Mouse (Mus musculus) midbrain, embryonic 11.5 days (tissue): Measurements from ENCODE around the gene Bace1. TPM values are rescaled to one million over a fixed set of nuclear protein-coding genes. Genes with fewer than 3 reads are reported as not detected.

ENCODE experiments used
- ATAC-seq: fragments of 200-750 bp; cut with Nextera tagmentation; 2 replicates; pipeline ENCODE4 v1.8.0; 2017; ENCODE audit warnings: moderate TSS enrichment, moderate library complexity; ENCODE audit not compliant: low FRiP score
- DNase-seq: peaks from one replicate; pipeline ENCODE4 v3.0.0; 2015; ENCODE audit warnings: low spot score; ENCODE audit errors: missing footprints
- H3K27ac ChIP-seq: fragments of 300-500 bp; sonication (generic); 2 replicates; pipeline ENCODE4 v1.5.1; 2014; ENCODE audit warnings: low read depth, low read length
- H3K27me3 ChIP-seq: fragments of 300-500 bp; sonication (generic); 2 replicates; pipeline ENCODE4 v1.6.1; 2014; ENCODE audit warnings: mild to moderate bottlenecking, low read length, moderate library complexity, mixed read lengths; ENCODE audit not compliant: control insufficient read depth, insufficient read depth
- H3K36me3 ChIP-seq: fragments of 300-500 bp; sonication (generic); 2 replicates; pipeline ENCODE4 v1.6.1; 2014; ENCODE audit warnings: mild to moderate bottlenecking, low read length, moderate library complexity, mixed read lengths; ENCODE audit not compliant: control insufficient read depth, insufficient read depth
- H3K4me1 ChIP-seq: fragments of 300-500 bp; sonication (generic); 2 replicates; pipeline ENCODE4 v1.6.1; 2014; ENCODE audit warnings: low read length; ENCODE audit not compliant: control insufficient read depth, insufficient read depth
- H3K4me2 ChIP-seq: fragments of 300-500 bp; sonication (generic); 2 replicates; pipeline ENCODE4 v1.6.1; 2014; ENCODE audit warnings: mild to moderate bottlenecking, moderate library complexity
- H3K4me3 ChIP-seq: fragments of 300-500 bp; sonication (generic); 2 replicates; pipeline ENCODE4 v1.5.1; 2014; ENCODE audit warnings: low read depth, low read length
- H3K9ac ChIP-seq: fragments of 300-500 bp; sonication (generic); 2 replicates; pipeline ENCODE4 v1.6.1; 2014; ENCODE audit warnings: low read length
- H3K9me3 ChIP-seq: fragments of 300-500 bp; sonication (generic); 2 replicates; pipeline ENCODE4 v1.6.1; 2016; ENCODE audit warnings: low read length; ENCODE audit not compliant: control insufficient read depth
- WGBS: fragments of 180-500 bp; shearing (Covaris S2); extraction: QIAGEN DNeasy Blood & Tissue Kit; methylation state at CpG from one replicate; pipeline ENCODE4 v1.1.7; 2014; 5-methylcytosine and 5-hydroxymethylcytosine counted together
- polyA plus RNA-seq: library from polyadenylated mRNA; unstranded; fragments of >200 nt; fragmentation: Nextera tagmentation; extraction: Ambion mirVana; gene quantifications from 2 replicates; pipeline ENCODE4 v1.2.1, GENCODE M21; 2014

The Bace1 gene
- polyA plus RNA-seq, 1 experiment from 2014 or later, result 27.1 TPM

DNA sequence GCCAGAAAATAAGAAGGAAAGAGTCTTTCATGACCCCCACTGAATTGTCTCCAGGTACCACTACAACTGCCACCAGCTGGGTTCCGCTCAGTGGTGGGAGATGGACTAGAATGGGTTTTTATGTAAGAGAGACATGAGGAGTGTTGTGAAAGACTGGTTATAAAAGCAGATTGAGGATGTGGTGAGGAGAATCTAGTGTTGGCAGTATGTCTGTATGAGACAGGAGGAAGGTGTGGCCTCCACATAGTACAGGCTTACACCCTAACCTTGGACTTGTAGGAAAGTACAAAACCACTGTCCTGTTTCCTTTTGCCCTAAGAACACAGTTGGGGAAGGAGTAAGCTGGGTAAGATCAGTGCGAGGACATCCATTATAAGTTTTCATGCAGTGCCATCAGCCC, 15.3 kb downstream of the Bace1 start:
- Histone ChIP-seq H3K4me1 (no peaks in the 10 kb centered on the region), H3K9ac (no peak overlapping the region), H3K4me2 (no peak overlapping the region), H3K27me3 (no peaks in the 10 kb centered on the region), H3K9me3 (no peaks in the 10 kb centered on the region), H3K27ac (no peak overlapping the region), H3K4me3 (no peak overlapping the region), H3K36me3 (peaks cover 5% of the 10 kb centered on the region; the same call in 1 of the 2 replicates)
- WGBS, result 98% methylated on average over 2 of the region's 2 CpGs
- ATAC-seq (no peak), DNase-seq (peak; percentile 12)

DNA sequence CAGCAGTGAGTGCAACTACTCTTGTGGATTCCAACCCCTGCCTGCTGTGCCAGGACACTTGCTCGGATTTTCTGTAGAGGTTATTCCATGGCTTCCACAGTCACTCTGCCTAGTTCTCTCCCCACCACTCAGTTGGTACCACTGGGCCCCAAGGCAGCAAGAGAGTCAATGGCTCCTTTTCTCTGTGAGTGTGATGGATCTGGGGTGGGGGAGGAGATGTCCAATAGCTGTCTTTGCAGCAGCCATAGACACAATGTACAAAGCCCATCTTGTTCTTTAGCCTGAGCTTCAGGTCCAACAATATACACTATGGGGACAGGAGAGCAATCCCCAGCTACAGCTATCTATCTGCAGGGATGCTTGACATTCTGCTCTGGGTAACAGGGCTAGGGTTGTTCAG, 15.8 kb downstream of the Bace1 start:
- 83% methylated on average over 1 of the region's 1 CpGs for WGBS
- DNase-seq (peak; percentile 35), ATAC-seq (no peak)
- no peak overlapping the region for H3K4me3 ChIP-seq
- no peak overlapping the region for H3K27ac ChIP-seq
- H3K27me3 ChIP-seq, result no peaks in the 10 kb centered on the region
- no peak overlapping the region for H3K4me2 ChIP-seq
- H3K36me3 ChIP-seq, result peaks cover 7% of the 10 kb centered on the region; the same call in 1 of the 2 replicates
- no peak overlapping the region for H3K9ac ChIP-seq
- no peaks in the 10 kb centered on the region for H3K4me1 ChIP-seq
- no peaks in the 10 kb centered on the region for H3K9me3 ChIP-seq

- Histone ChIP-seq H3K27ac (no peak overlapping the region), H3K4me3 (no peak overlapping the region), H3K4me2 (no peak overlapping the region), H3K9ac (no peak overlapping the region), H3K9me3 (no peaks in the 10 kb centered on the region), H3K4me1 (no peaks in the 10 kb centered on the region), H3K27me3 (no peaks in the 10 kb centered on the region), H3K36me3 (peaks cover 15% of the 10 kb centered on the region)
- DNase-seq, result no peak
- WGBS, result 96% methylated on average over 10 of the region's 10 CpGs
- ATAC-seq, result no peak
Observed at GRCm38 (mm10) chr9:45859364-45859763, 21.0 kb downstream of the Bace1 start.

- WGBS, result 93% methylated on average over 7 of the region's 7 CpGs
- H3K9me3 ChIP-seq, result no peaks in the 10 kb centered on the region
- H3K4me2 ChIP-seq, result no peak overlapping the region
- H3K4me1 ChIP-seq, result no peaks in the 10 kb centered on the region
- no peak overlapping the region for H3K27ac ChIP-seq
- DNase-seq, result no peak
- peaks cover 22% of the 10 kb centered on the region for H3K36me3 ChIP-seq
- no peak overlapping the region for H3K4me3 ChIP-seq
- ATAC-seq, result no peak
- no peak overlapping the region for H3K9ac ChIP-seq
- H3K27me3 ChIP-seq, result no peaks in the 10 kb centered on the region
Observed at GRCm38 (mm10) chr9:45861813-45862212, 23.4 kb downstream of the Bace1 start.

DNA sequence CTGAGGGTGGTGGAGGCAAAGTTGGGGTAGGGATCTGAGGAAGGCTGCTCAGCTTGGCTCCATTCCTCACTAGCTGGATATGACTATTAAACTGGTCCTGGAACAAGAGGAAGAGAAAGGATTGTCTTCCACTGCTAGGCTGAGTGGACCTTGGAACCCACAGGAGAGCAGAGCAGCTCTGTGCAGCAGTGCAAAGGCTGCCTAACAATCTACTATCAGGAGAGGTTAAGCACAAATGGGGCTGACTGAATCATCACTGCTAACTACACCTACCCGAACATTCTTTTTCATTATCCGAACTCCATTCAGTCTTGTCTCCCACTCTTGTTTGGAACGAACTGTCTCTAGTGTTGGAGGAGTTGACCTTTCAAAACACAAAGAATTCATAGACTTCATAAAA, 30.8 kb downstream of the Bace1 start:
- Histone ChIP-seq H3K9ac (no peak overlapping the region), H3K4me2 (no peak overlapping the region), H3K4me1 (no peaks in the 10 kb centered on the region), H3K36me3 (peaks cover 23% of the 10 kb centered on the region), H3K27ac (no peak overlapping the region), H3K4me3 (no peak overlapping the region), H3K27me3 (no peaks in the 10 kb centered on the region), H3K9me3 (no peaks in the 10 kb centered on the region)
- DNase-seq, result peak; percentile 59
- 97% methylated on average over 3 of the region's 3 CpGs for WGBS
- no peak for ATAC-seq

- Histone ChIP-seq H3K4me2 (no peak overlapping the region), H3K9me3 (no peaks in the 10 kb centered on the region), H3K4me1 (no peaks in the 10 kb centered on the region), H3K9ac (no peak overlapping the region), H3K27me3 (no peaks in the 10 kb centered on the region), H3K27ac (no peak overlapping the region), H3K4me3 (no peak overlapping the region), H3K36me3 (peaks cover 23% of the 10 kb centered on the region)
- ATAC-seq, result no peak
- peak; percentile 39 for DNase-seq
- 91% methylated on average over 3 of the region's 3 CpGs for WGBS
Observed at GRCm38 (mm10) chr9:45870265-45870664, 31.9 kb downstream of the Bace1 start.

DNA sequence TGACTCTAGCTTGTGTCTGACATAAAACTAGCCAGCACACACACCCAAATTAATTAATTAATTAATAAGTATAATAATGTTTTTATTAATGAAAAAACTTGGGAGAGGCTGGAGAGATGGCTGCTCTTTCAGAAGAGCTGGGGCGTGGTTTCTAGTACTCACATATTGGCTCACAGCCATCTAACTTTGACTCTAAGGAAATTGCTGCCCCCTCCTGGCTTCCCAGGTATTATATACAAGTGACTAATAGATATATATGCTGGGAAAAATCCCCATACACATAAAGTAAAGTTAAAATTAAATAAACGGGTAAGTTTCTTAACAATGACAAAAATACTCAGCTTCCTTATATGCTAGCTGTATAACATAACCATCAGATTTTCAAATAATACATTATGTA, 39.5 kb downstream of the Bace1 start:
- Histone ChIP-seq H3K4me2 (no peak overlapping the region), H3K27ac (no peak overlapping the region), H3K4me3 (no peak overlapping the region), H3K36me3 (peaks cover 2% of the 10 kb centered on the region), H3K27me3 (no peaks in the 10 kb centered on the region), H3K9ac (no peak overlapping the region), H3K9me3 (no peaks in the 10 kb centered on the region), H3K4me1 (no peaks in the 10 kb centered on the region)
- DNase-seq (no peak), ATAC-seq (no peak)
- WGBS, result 85% methylated on average over 2 of the region's 2 CpGs

DNA sequence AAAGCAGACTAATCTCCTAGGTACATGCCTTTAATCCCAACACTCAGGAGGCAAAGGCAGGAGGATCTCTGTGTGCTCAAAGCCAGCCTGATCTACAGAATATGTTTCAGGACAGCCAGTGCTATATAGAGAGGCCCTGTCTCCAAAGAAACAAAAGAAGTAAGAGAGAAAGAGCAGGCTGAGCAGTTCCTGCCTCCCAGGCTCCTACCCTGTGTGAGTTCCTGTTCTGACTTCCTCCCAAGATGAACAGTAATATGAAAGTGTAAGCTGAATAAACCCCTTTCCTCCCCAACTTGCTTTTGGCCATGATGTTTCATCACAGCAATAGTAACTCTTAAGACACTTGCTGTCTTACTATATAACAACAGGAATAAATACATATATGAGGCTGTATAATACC, 55.3 kb downstream of the Bace1 start:
- Histone ChIP-seq H3K9me3 (no peaks in the 10 kb centered on the region), H3K4me2 (no peak overlapping the region), H3K27ac (no peak overlapping the region), H3K9ac (no peak overlapping the region), H3K36me3 (peaks cover 17% of the 10 kb centered on the region), H3K27me3 (no peaks in the 10 kb centered on the region), H3K4me1 (no peaks in the 10 kb centered on the region), H3K4me3 (no peak overlapping the region)
- DNase-seq, result no peak
- ATAC-seq, result no peak

DNA sequence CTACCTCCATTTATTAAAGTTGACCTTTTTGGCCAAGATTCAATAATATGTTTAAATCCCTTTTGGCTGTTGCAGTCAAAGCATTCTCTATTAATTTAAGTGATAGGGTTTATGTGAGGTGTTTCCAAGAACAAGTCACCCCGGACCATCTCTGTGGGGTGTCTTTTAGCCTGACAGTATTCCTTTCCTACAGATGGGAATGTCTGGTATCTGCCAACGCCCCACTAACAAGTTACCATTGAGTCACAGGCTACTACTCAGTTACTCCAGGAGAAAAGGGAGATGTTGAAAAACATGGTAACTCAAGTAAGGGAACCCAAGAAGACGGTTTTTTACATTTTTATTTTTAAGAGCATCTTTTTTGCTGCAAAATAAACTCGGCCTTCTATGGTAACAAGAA, 66.8 kb downstream of the Bace1 start:
- no peak overlapping the region for H3K27ac ChIP-seq
- DNase-seq (no peak), ATAC-seq (no peak)
- H3K27me3 ChIP-seq, result no peaks in the 10 kb centered on the region
- peak overlapping the region; percentile 90 for H3K9ac ChIP-seq
- peaks cover 15% of the 10 kb centered on the region for H3K4me1 ChIP-seq
- H3K36me3 ChIP-seq, result peaks cover 6% of the 10 kb centered on the region
- H3K4me3 ChIP-seq, result peak overlapping the region; percentile 90
- WGBS, result 57% methylated on average over 4 of the region's 4 CpGs
- no peaks in the 10 kb centered on the region for H3K9me3 ChIP-seq
- H3K4me2 ChIP-seq, result peak overlapping the region; percentile 94

DNA sequence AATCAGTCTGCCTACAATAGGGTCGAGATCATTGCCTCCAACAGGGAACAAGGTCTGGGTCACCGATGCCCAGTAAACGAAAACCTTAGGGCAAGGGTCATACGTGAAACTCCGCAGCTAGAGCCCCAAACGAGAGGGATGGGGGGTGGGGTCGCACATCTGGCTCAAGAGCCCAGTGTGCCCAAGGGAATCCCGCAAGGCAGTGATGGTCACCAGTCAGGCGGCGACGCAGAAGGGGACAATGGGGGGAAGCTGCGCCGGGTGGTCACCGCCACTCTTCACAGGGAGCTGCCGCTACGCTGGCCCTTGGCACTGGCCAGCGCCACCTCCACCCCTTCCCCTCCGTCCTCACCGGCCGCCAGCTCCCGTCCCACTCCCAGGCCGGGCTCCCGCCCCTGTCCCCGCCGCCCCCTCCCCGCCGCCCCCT, 67.4 kb downstream of the Bace1 start:
- Histone ChIP-seq H3K4me3 (peak overlapping the region; percentile 90), H3K9me3 (no peaks in the 10 kb centered on the region), H3K4me1 (peaks cover 15% of the 10 kb centered on the region), H3K27me3 (no peaks in the 10 kb centered on the region), H3K9ac (peak overlapping the region; percentile 90), H3K36me3 (peaks cover 8% of the 10 kb centered on the region), H3K27ac (peak overlapping the region; percentile 93), H3K4me2 (peak overlapping the region; percentile 94)
- ATAC-seq, result peak; percentile 79
- under 1% methylated on average over 23 of the region's 27 CpGs for WGBS
- DNase-seq, result peak; percentile 92
